Mouse (Mus musculus) ZHBTc4 (cell line): ENCODE measurements around the gene Vps50.
A peak's percentile ranks its signal among the peaks of the same experiment; 100 is the strongest.
"Not testable (repeated sequence)": the region's sequence is repeated elsewhere in the genome, so short reads cannot be mapped to it uniquely, and the experiment has no call there.

Experiments used
- DNase-seq: peaks from one replicate; pipeline ENCODE4 v3.0.0-alpha.2; 2011; ENCODE audit warnings: low read depth, low spot score

The Vps50 gene

DNA sequence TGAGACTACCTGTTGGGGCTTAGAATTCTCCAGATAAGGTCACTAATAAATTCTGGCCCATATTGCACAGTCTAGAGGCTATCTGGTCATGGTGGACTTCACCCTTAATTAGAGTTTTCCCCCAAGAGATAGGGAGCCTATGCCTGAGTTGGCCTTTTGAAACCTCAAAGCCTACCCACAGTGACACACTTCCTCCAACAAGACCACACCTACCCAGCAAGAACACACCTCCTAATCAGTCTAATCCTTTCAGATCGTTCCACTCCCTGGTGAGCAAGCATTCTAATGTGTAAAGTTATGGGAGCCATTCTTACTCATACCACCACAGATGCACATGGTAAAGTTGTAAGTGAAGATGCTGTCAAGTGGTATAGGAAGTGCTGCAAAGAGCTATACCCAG is 37.9 kb downstream of the Vps50 start:
- no peak for DNase-seq

GRCm38 (mm10) chr6:3539470-3539869 is 41.3 kb downstream of the Vps50 start:
- DNase-seq, result no peak

DNA sequence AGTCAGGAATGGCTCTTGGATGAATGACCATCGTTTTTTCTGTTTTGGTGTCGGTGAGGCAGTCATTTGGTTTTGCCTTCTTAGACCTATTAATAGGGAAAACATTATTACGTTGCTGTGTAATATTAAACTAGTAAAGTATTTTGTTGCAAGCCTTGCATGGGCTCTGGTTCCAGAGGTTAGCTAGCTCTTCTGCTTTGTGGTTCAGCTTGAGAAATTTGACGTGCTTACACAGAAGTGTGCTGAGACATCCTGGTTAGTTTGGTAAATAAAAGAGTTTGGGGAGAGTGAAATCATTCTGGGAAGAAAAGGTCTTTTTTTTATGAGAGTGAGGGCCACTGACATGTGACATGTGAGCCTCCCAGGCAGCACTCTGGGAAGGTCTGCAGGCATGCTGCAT is 45.7 kb downstream of the Vps50 start:
- no peak for DNase-seq

- no peak for DNase-seq
Observed at GRCm38 (mm10) chr6:3544970-3545369, 46.8 kb downstream of the Vps50 start.

DNA sequence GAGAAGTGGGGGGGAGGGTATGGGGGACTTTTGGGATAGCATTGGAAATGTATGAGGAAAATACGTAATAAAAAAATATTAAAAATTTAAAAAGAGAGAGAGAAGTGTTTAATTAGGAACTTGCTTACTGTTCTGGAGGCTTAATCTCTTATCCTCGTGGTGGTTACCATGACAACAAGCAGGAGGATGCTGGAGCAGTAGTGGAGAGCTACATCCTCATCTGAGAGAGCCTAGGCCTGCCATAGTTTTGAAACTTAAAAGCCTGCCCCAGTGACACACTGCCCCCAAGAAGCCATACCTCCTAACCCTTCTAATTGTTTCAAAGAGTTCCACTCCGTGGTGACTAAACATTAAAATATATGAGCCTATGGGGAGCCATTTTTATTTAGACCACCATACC is 50.8 kb downstream of the Vps50 start:
- DNase-seq, result no peak

GRCm38 (mm10) chr6:3549992-3550391 is 51.8 kb downstream of the Vps50 start:
- no peak for DNase-seq

DNA sequence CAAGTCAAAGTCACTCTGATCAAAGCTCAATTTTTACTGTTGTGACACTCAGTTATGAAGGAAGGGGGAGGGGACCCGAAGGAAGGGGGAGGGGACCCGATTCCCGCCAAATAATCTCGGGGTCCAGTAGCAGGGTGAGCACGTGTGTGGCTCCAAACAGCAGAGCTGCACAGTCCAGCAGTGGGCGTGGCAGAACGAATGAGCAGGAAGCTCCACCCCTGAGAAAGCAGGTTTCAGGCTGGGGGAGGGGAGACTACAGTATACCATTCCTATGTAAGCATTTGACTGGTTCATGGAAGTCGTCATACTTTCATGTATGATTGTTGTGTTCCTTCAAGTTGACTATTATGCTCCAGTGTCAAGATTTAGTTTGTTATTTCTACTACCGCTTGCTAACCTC is 54.5 kb downstream of the Vps50 start:
- DNase-seq, result peak; percentile 72

- DNase-seq, result peak; percentile 91
Observed at GRCm38 (mm10) chr6:3557177-3557576, 59.0 kb downstream of the Vps50 start.

GRCm38 (mm10) chr6:3560009-3560408 is 61.8 kb downstream of the Vps50 start:
- DNase-seq, result peak; percentile 58

- DNase-seq, result no peak
Observed at GRCm38 (mm10) chr6:3562301-3562700, 64.1 kb downstream of the Vps50 start.

DNA sequence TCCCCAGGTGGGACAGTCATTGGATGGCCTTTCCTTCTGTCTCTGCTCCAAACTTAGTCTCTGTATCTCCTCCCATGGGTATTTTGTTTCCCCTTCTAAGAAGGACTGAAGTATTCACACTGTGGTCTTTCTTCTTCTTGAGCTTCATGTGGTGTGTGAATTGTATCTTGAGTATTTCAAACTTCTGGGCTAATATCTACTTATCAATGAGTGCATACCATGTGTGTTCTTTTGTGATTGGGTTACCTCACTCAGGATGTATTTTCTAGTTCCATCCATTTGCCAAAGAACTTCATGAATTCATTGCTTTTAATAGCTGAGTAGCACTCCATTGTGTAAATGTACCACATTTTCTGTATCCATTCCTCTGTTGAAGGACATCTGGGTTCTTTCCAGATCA is 65.9 kb downstream of the Vps50 start:
- DNase-seq, result not testable (repeated sequence)

- DNase-seq, result no peak
Observed at GRCm38 (mm10) chr6:3565005-3565404, 66.8 kb downstream of the Vps50 start.

- DNase-seq, result no peak
Observed at GRCm38 (mm10) chr6:3565667-3566066, 67.5 kb downstream of the Vps50 start.

DNA sequence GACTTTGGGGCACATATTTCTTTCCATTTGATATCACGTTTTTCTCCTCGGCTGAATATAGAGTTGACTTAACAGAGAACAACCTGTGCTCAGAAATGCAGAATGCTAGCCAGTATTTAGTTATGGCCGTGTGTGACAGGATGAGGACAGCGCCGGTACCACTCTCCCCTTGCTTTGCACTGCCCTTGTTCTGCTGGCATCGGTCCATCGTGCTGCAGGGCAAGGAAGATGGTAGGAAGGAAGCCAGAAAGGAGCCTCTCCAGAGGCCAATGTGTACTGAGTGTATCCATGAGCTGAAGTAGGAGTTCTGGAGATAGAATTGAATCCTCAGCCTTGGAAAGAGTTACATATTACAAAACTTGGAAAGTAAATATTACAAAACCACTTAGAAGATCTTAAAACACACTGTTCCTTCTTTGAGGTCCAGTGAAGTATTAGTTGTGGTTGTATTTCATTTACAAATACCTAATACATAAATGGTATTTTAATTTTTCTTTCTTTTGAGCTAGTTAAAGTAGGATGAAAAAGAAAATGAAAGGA is 69.0 kb downstream of the Vps50 start:
- DNase-seq, result no peak

GRCm38 (mm10) chr6:3572221-3572815 is 74.1 kb downstream of the Vps50 start:
- no peak for DNase-seq

GRCm38 (mm10) chr6:3573787-3574186 is 75.6 kb downstream of the Vps50 start:
- DNase-seq, result peak; percentile 33

DNA sequence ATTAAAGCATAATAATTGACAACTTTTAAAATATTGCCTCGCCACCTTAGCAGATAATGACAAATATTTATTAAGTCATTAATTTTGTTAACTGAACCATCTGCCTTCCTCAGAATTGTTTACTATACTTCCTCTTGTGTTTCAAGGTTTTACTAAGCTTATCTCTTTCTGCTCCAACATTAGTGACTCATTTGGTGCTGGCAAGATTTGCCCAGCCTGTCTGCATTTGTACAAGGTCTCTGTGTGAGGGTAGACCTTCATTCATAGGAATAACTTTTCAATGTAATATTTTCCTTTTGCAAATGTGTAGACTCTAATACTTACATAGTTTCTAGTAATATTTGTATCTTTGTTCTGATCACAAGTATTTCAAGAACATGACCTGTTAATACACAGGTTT is 87.2 kb downstream of the Vps50 start:
- DNase-seq, result no peak

DNA sequence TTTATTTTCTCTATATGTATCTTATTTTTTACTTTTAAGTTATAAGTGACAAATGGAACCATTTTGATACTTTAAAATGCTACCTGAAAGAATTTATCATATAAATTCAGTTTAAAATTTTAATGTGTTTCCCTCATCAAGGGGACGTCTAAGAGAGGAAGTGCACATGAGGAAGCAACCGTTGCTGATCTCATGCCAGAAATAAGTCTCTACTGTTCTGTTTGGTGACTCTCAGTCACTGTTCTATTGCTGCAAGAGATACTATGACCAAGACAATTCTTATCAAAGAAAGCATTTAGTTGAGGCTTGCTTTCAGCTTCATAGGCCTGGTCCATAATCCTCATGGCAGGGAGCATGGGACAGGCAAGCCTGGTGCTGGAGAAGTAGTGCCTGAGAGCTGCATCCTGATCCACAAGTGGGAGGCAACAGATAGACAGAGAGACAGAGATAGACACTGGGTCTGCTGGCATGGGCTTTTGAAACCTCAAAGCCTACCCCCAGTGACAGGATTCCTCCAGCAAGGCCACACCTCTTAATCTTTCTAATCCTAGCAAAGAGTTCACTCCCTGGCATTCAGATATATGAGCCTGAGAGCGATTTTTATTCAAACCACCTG is 92.2 kb downstream of the Vps50 start:
- DNase-seq, result no peak

- no peak for DNase-seq
Observed at GRCm38 (mm10) chr6:3594246-3594645, 96.1 kb downstream of the Vps50 start.

DNA sequence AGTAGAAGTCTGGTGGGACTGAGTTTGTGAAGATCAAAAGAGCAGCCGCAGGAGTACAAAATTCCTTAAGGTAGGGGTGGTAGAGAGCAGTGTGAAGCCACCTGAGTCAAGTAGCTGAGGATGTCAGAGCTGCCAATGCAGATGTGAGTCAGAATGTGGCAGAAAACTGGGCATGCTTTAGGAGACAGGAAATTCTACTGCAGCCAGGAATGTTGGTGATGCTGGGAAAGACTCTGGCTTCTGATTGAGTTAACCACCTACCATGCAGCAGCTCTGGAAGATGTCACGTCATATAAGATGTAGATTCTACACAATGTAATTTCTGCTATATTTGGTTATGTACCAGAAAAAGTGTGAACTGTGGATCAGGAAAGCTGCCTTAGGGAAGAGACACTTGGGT is 114.6 kb downstream of the Vps50 start:
- DNase-seq, result no peak

DNA sequence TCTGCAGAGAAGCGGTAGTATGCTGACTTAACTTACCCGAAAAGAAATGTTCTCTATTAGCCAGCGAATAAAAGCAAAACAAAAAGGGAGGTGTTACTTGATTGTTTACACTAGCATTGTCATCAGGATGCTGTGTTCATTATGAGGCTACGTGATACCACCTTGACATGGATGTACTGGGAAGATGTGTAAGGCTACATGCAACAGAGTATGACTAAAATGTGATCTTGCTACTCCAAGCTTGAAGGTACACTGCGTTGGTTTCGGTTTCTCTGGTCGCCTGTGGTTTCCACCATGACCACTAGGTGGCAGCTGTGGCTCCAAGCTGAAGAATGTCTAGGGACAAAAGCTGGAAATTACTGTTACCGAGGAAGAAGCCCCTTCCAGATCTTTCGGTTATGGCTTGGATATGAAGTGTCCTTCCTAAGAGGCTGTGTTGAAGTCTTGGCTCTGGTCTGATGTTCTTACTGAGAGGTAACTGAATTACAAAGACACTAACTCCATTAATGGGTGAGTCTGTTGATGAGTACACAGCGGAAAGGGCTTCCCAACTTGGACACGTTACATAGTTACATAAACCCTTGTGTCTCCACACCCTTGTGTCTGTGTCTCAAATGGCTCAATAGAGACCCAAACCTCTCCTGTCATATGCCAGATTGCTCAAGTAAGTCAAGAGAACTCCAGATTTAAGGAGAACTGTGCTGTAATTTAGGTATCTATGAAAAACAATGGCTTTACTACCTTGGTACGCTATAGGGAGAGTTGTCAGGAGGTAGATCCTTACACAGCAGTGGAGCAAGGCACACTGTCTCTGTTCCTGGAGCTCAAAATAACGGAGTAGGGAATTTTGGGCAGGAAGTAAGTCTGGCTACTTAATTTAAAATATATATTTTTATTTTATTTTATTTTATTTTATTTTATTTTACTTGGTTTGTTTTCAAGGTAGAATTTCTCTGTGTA is 122.5 kb downstream of the Vps50 start:
- DNase-seq, result peak; percentile 33
